Mouse (Mus musculus) pancreas, adult 10 weeks (tissue): ENCODE results near the gene Olfr213. TPM values are rescaled to one million over a fixed set of nuclear protein-coding genes. Genes with fewer than 3 reads are reported as not detected.

ENCODE experiments used
- polyA plus RNA-seq: library from polyadenylated mRNA; stranded (reverse); fragments of 350-450 nt; fragmentation: Illumina TruSeq; extraction: RNeasy Lipid Tissue Mini Kit (QIAGEN cat#74804); gene quantifications from one replicate; pipeline ENCODE4 v1.2.3, GENCODE M21; 2015; ENCODE audit warnings: low read depth, low replicate concordance; ENCODE audit not compliant: insufficient read depth

Olfr213 gene
- polyA plus RNA-seq = not detected

GRCm38 (mm10) chr6:116538156-116538555 lies at the start of gene Olfr213:
Olfr213 (plus strand) TSS chr6:116538456.

GRCm38 (mm10) chr6:116488791-116489190 lies 49.5 kb upstream of the Olfr213 start, which contains the start of gene Olfr211:
Olfr211 (plus strand) TSS chr6:116489091.

GRCm38 (mm10) chr6:116506302-116507003 lies 31.8 kb upstream of the Olfr213 start, which contains the start of gene Olfr212:
Olfr212 (plus strand) TSS chr6:116506516.

DNA sequence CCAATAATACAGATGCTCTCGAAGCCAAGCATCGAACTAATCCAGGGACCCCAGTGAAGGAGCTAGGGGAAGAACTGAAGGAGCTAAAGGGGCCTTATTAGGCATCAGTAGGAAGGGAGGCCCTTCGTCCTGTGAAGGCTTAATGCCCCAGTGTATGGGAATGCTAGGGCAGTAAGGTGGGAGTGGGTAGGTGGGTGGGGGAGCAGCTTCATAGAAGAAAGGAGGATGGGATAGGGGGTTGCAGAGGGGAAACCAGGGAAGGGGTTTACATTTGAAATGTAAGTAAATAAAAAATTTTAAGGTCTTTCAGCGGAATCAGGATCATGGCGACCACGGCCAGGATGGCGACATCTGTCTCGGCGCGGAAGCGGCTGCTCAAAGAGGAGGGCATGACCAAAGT lies 12.6 kb downstream of the Olfr213 start, which contains the start of gene Gm5580:
Gm5580 (plus strand) TSS at position 301 of the 400 bp plus-strand sequence.

DNA sequence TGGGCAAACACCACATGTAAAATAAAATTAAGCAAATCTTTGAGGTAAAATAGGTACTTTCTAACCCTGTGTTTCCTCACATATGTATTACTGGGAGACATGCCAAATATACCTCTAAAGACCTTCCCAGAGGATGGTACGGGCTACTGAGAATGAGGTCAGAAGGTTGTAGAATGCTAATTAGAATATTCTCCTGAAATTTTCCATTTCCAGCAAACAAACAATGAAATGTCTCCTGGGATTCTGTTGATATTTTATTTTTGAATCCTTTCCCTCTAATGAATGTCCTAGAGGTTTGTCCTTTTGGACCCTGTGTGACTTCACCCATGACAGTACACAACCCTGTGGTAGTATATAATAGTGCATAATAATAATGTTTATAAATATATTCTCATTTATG lies 15.7 kb downstream of the Olfr213 start, which contains the start of gene Olfr214:
Olfr214 (plus strand) TSS at position 301 of the 400 bp plus-strand sequence.

DNA sequence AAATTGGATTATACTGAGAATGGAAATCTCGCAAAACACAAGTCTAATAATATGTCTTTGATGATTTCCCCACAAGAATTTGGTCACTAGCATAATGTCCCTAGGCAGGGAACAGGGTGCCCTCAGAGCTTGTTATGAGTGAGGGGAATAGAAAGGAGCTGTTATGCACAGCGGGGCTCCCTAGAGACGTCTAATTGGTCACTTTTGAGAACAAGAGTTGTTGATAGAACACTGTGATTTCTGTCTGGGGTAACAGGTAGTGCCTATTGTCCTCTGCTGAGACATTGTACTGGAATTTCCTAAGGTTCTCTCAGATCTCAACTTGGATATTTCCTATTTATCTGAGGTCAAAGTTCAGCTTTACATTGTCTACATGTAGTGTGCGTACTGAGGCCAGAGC lies 45.8 kb downstream of the Olfr213 start, which contains the start of gene Olfr215:
Olfr215 (minus strand) TSS at position 101 of the 400 bp plus-strand sequence.

Other genes starting within 250 kb of the Olfr213 start
- gene March8, start 200.4 kb upstream of the Olfr213 start, polyA plus RNA-seq = 15.3 TPM
- 2.1 TPM for gene Alox5, start 77.3 kb upstream of the Olfr213 start, polyA plus RNA-seq
- gene Olfr211, start 49.4 kb upstream of the Olfr213 start, polyA plus RNA-seq = not detected
- gene Olfr212, start 31.9 kb upstream of the Olfr213 start, polyA plus RNA-seq = not detected
- gene Gm5580, start 12.7 kb downstream of the Olfr213 start, polyA plus RNA-seq = not detected
- gene Olfr214, start 15.8 kb downstream of the Olfr213 start, polyA plus RNA-seq = not detected
- not detected for gene Olfr215, start 45.7 kb downstream of the Olfr213 start, polyA plus RNA-seq
- gene Zfp422, start 90.5 kb downstream of the Olfr213 start, polyA plus RNA-seq = 5.4 TPM
- gene Depp1, start 112.2 kb downstream of the Olfr213 start, polyA plus RNA-seq = 5.3 TPM
- gene Rassf4, start 135.5 kb downstream of the Olfr213 start, polyA plus RNA-seq = 2.7 TPM
- not detected for gene Tmem72, start 178.5 kb downstream of the Olfr213 start, polyA plus RNA-seq